Mouse (Mus musculus) midbrain, embryonic 15.5 days (tissue): ENCODE data around the gene Gm21977. TPM values are rescaled to one million over a fixed set of nuclear protein-coding genes. Genes with fewer than 3 reads are reported as not detected.
"Not testable (repeated sequence)": the region's sequence is repeated elsewhere in the genome, so short reads cannot be mapped to it uniquely, and the experiment has no call there.

ENCODE experiments used
- ATAC-seq: fragments of 200-750 bp; cut with Nextera tagmentation; replicated peaks from 2 replicates; pipeline ENCODE4 v1.8.0; 2017; ENCODE audit warnings: moderate TSS enrichment
- H3K27ac ChIP-seq: fragments of 300-500 bp; sonication (generic); 2 replicates; pipeline ENCODE4 v1.5.1; 2015; ENCODE audit warnings: mild to moderate bottlenecking, inconsistent platforms
- H3K27me3 ChIP-seq: fragments of 300-500 bp; sonication (generic); replicated peaks from 2 replicates; pipeline ENCODE4 v1.6.1; 2015; ENCODE audit warnings: inconsistent platforms
- H3K36me3 ChIP-seq: fragments of 300-500 bp; sonication (generic); replicated peaks from 2 replicates; pipeline ENCODE4 v1.6.1; 2015; ENCODE audit warnings: inconsistent platforms
- H3K4me1 ChIP-seq: fragments of 300-500 bp; sonication (generic); 2 replicates; pipeline ENCODE4 v1.6.1; 2015; ENCODE audit warnings: inconsistent platforms
- H3K4me2 ChIP-seq: fragments of 300-500 bp; sonication (generic); 2 replicates; pipeline ENCODE4 v1.6.1; 2015; ENCODE audit warnings: inconsistent platforms, mild to moderate bottlenecking, moderate library complexity
- H3K4me3 ChIP-seq: fragments of 300-500 bp; sonication (generic); 2 replicates; pipeline ENCODE4 v1.5.1; 2015; ENCODE audit warnings: mild to moderate bottlenecking, inconsistent platforms
- H3K9ac ChIP-seq: fragments of 300-500 bp; sonication (generic); 2 replicates; pipeline ENCODE4 v1.6.1; 2015; ENCODE audit warnings: mild to moderate bottlenecking, inconsistent platforms
- H3K9me3 ChIP-seq: fragments of 300-500 bp; sonication (generic); 2 replicates; pipeline ENCODE4 v1.6.1; 2016; ENCODE audit warnings: inconsistent platforms
- WGBS: fragments of 180-500 bp; shearing (Covaris S2); methylation state at CpG from one replicate; pipeline ENCODE4 v1.1.7; 2015; ENCODE audit warnings: mixed read lengths; 5-methylcytosine and 5-hydroxymethylcytosine counted together
- polyA plus RNA-seq: library from polyadenylated mRNA; unstranded; fragments of >200 nt; fragmentation: Nextera tagmentation; extraction: Ambion mirVana; gene quantifications from 2 replicates; pipeline ENCODE4 v1.2.1, GENCODE M21; 2015

Gene Gm21977
- not detected in 2 replicates for polyA plus RNA-seq

DNA sequence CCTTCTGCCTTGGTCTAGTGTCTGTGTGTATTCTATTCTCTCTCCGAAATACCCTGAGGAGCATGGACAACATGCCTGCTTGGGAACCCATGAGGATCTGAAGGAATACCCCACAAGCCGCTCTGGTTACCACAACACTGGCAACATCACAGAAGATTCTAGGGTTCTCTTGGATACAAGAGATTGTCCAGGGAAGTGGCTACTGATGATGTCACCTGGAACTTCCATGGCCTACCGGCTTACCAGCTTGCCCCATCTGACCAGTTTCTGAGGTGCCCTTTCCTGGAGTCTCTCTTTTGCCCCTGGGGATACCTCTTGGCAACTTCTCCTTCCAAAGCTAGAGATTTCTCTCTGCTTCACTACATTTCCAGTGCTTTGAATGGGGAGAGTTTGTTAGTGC, at the start of gene Gm21977:
Gm21977 (minus strand) TSS at position 101 of the 400 bp plus-strand sequence.
- H3K36me3 ChIP-seq, H3K9ac ChIP-seq, H3K4me2 ChIP-seq, H3K27me3 ChIP-seq, H3K27ac ChIP-seq, H3K4me1 ChIP-seq, ATAC-seq, H3K9me3 ChIP-seq, H3K4me3 ChIP-seq: not testable (repeated sequence)
- WGBS = no CpG with 5 or more reads among the region's 3 CpGs

Other genes starting within 250 kb of the Gm21977 start
- gene Gm3633, start 211.6 kb downstream of the Gm21977 start, polyA plus RNA-seq = not detected in 2 replicates
- not detected in 2 replicates for gene Gm10378, start 197.5 kb downstream of the Gm21977 start, polyA plus RNA-seq
- not detected in 2 replicates for gene Gm3015, start 84.7 kb downstream of the Gm21977 start, polyA plus RNA-seq
- not detected in 2 replicates for gene Gm10377, start 55.5 kb downstream of the Gm21977 start, polyA plus RNA-seq
- gene Gm8082, start 140.1 kb upstream of the Gm21977 start, polyA plus RNA-seq = not detected in 2 replicates
- not detected in 2 replicates for gene Gm10376, start 162.2 kb upstream of the Gm21977 start, polyA plus RNA-seq
- gene Gm8094, start 223.2 kb upstream of the Gm21977 start, polyA plus RNA-seq = not detected in 2 replicates
- not detected in 2 replicates for gene Gm8104, start 247.1 kb upstream of the Gm21977 start, polyA plus RNA-seq